Mouse (Mus musculus) stomach, postnatal 0 days (tissue): ENCODE data around the gene Gm10974. TPM values are rescaled to one million over a fixed set of nuclear protein-coding genes. Genes with fewer than 3 reads are reported as not detected.

Source experiments
- ATAC-seq: fragments of 200-750 bp; cut with Nextera tagmentation; 2 replicates; pipeline ENCODE4 v1.8.0; 2017; ENCODE audit not compliant: low FRiP score, low TSS enrichment
- DNase-seq: peaks from one replicate; pipeline ENCODE4 v3.0.0-alpha.2; 2016; ENCODE audit warnings: low spot score
- H3K27ac ChIP-seq: fragments of 300-500 bp; sonication (generic); replicated peaks from 2 replicates; pipeline ENCODE4 v1.5.1; 2014; ENCODE audit warnings: mild to moderate bottlenecking, control low read depth
- H3K27me3 ChIP-seq: fragments of 300-500 bp; sonication (generic); 2 replicates; pipeline ENCODE4 v1.6.1; 2014; ENCODE audit warnings: low read length; ENCODE audit not compliant: control insufficient read depth, insufficient read depth
- H3K36me3 ChIP-seq: fragments of 300-500 bp; sonication (generic); 2 replicates; pipeline ENCODE4 v1.6.1; 2014; ENCODE audit warnings: low read length, mixed read lengths; ENCODE audit not compliant: control insufficient read depth, insufficient read depth
- H3K4me1 ChIP-seq: fragments of 300-500 bp; sonication (generic); replicated peaks from 2 replicates; pipeline ENCODE4 v1.6.1; 2014; ENCODE audit warnings: antibody characterized with exemption; ENCODE audit not compliant: control insufficient read depth, insufficient read depth
- H3K4me2 ChIP-seq: fragments of 300-500 bp; sonication (generic); replicated peaks from 2 replicates; pipeline ENCODE4 v1.6.1; 2014; ENCODE audit warnings: low read depth, mild to moderate bottlenecking, control low read depth, moderate library complexity
- H3K4me3 ChIP-seq: fragments of 300-500 bp; sonication (generic); 2 replicates; pipeline ENCODE4 v1.5.1; 2014; ENCODE audit warnings: low read depth, low read length, control low read depth
- H3K9ac ChIP-seq: fragments of 300-500 bp; sonication (generic); 2 replicates; pipeline ENCODE4 v1.6.1; 2014; ENCODE audit warnings: mild to moderate bottlenecking, low read length, control low read depth, mixed read lengths
- H3K9me3 ChIP-seq: fragments of 300-500 bp; sonication (generic); 2 replicates; pipeline ENCODE4 v1.6.1; 2016; ENCODE audit warnings: low read length; ENCODE audit not compliant: control insufficient read depth
- CTCF ChIP-seq: IDR thresholded peaks from 2 replicates; pipeline ENCODE4 v1.5.1; 2016; ENCODE audit warnings: antibody characterized with exemption, low read depth, mild to moderate bottlenecking, moderate library complexity
- EP300 ChIP-seq: optimal IDR thresholded peaks from 2 replicates; pipeline ENCODE3; 2016; ENCODE audit warnings: antibody characterized with exemption
- WGBS: fragments of 180-500 bp; shearing (Covaris S2); extraction: QIAGEN DNeasy Blood & Tissue Kit; methylation state at CpG from one replicate; pipeline ENCODE4 v1.1.7; 2014; 5-methylcytosine and 5-hydroxymethylcytosine counted together
- polyA plus RNA-seq: library from polyadenylated mRNA; unstranded; fragments of >200 nt; fragmentation: Nextera tagmentation; extraction: Ambion mirVana; gene quantifications from 2 replicates; pipeline ENCODE4 v1.2.1, GENCODE M21; 2015

Gene Gm10974
- polyA plus RNA-seq, 1 experiment from 2014 or later: not detected

GRCm38 (mm10) chr7:66375736-66376135 lies 10.0 kb downstream of the Gm10974 start:
- DNase-seq (peak; percentile 38), ATAC-seq (peak; percentile 62)
- 68% methylated on average over 4 of the region's 4 CpGs for WGBS
- H3K4me2 ChIP-seq: 0 out of 2 replicates have a peak overlapping the region, but pooled peaks have one; percentile 24
- no peaks in the 10 kb centered on the region for H3K27me3 ChIP-seq
- no peaks in the 10 kb centered on the region for H3K36me3 ChIP-seq
- no peak overlapping the region for H3K4me3 ChIP-seq
- no peaks in the 10 kb centered on the region for H3K9me3 ChIP-seq
- H3K27ac ChIP-seq: peak overlapping the region; percentile 84
- no peak for TF ChIP-seq CTCF
- TF ChIP-seq EP300: no peak
- no peak overlapping the region for H3K9ac ChIP-seq
- no peaks in the 10 kb centered on the region for H3K4me1 ChIP-seq

- H3K4me2 ChIP-seq: peak overlapping the region; percentile 24; the same call in 1 of the 2 replicates
- H3K4me1 ChIP-seq: no peaks in the 10 kb centered on the region
- peak; percentile 59 for ATAC-seq
- no peak overlapping the region for H3K9ac ChIP-seq
- DNase-seq: peak; percentile 24
- H3K4me3 ChIP-seq: no peak overlapping the region
- no peaks in the 10 kb centered on the region for H3K9me3 ChIP-seq
- TF ChIP-seq EP300: no peak
- TF ChIP-seq CTCF: no peak
- H3K27me3 ChIP-seq: no peaks in the 10 kb centered on the region
- 64% methylated on average over 10 of the region's 10 CpGs for WGBS
- peak overlapping the region; percentile 84 for H3K27ac ChIP-seq
- no peaks in the 10 kb centered on the region for H3K36me3 ChIP-seq
Observed at GRCm38 (mm10) chr7:66376560-66376959, 10.9 kb downstream of the Gm10974 start.

GRCm38 (mm10) chr7:66384213-66384612 lies 18.5 kb downstream of the Gm10974 start:
- WGBS: 41% methylated on average over 5 of the region's 5 CpGs
- peak overlapping the region; percentile 25; the same call in 1 of the 2 replicates for H3K4me2 ChIP-seq

GRCm38 (mm10) chr7:66384891-66385290 lies 19.2 kb downstream of the Gm10974 start:
- H3K9ac ChIP-seq: no peak overlapping the region
- H3K9me3 ChIP-seq: no peaks in the 10 kb centered on the region
- DNase-seq (no peak), ATAC-seq (no peak)
- no peak for TF ChIP-seq EP300
- no peak for TF ChIP-seq CTCF
- H3K27me3 ChIP-seq: no peaks in the 10 kb centered on the region
- no peak overlapping the region for H3K27ac ChIP-seq
- H3K4me3 ChIP-seq: no peak overlapping the region
- H3K36me3 ChIP-seq: no peaks in the 10 kb centered on the region
- 89% methylated on average over 8 of the region's 8 CpGs for WGBS
- no peak overlapping the region for H3K4me2 ChIP-seq
- no peaks in the 10 kb centered on the region; the same call in 1 of the 2 replicates for H3K4me1 ChIP-seq

More at GRCm38 (mm10) chr7:66384213-66384612, 18.5 kb downstream of the Gm10974 start:
- H3K27ac ChIP-seq: peak overlapping the region; percentile 69
- DNase-seq: no peak
- TF ChIP-seq EP300 (no peak), CTCF (no peak)
- no peaks in the 10 kb centered on the region for H3K9me3 ChIP-seq
- H3K36me3 ChIP-seq: no peaks in the 10 kb centered on the region
- 0 out of 2 replicates have a peak overlapping the region, but pooled peaks have one; percentile 35 for H3K9ac ChIP-seq
- peak; percentile 32; the same call in 1 of the 2 replicates for ATAC-seq
- H3K27me3 ChIP-seq: no peaks in the 10 kb centered on the region
- H3K4me1 ChIP-seq: no peaks in the 10 kb centered on the region; the same call in 1 of the 2 replicates
- H3K4me3 ChIP-seq: no peak overlapping the region

- H3K4me1 ChIP-seq: no peaks in the 10 kb centered on the region; the same call in 1 of the 2 replicates
- DNase-seq: no peak
- H3K4me3 ChIP-seq: no peak overlapping the region
- no peak overlapping the region for H3K9ac ChIP-seq
- no peak overlapping the region for H3K27ac ChIP-seq
- H3K9me3 ChIP-seq: no peaks in the 10 kb centered on the region
- TF ChIP-seq CTCF (no peak), EP300 (no peak)
- no peak for ATAC-seq
- H3K27me3 ChIP-seq: no peaks in the 10 kb centered on the region
- WGBS: 96% methylated on average over 12 of the region's 12 CpGs
- no peak overlapping the region for H3K4me2 ChIP-seq
- no peaks in the 10 kb centered on the region for H3K36me3 ChIP-seq
Observed at GRCm38 (mm10) chr7:66385826-66386225, 20.1 kb downstream of the Gm10974 start.

- no peaks in the 10 kb centered on the region for H3K27me3 ChIP-seq
- H3K36me3 ChIP-seq: no peaks in the 10 kb centered on the region
- H3K4me2 ChIP-seq: no peak overlapping the region
- no peak for ATAC-seq
- no peaks in the 10 kb centered on the region; the same call in 1 of the 2 replicates for H3K4me1 ChIP-seq
- no peak overlapping the region for H3K9ac ChIP-seq
- WGBS: 94% methylated on average over 6 of the region's 6 CpGs
- DNase-seq: no peak
- TF ChIP-seq CTCF: no peak
- no peak for TF ChIP-seq EP300
- no peak overlapping the region for H3K4me3 ChIP-seq
- no peak overlapping the region for H3K27ac ChIP-seq
- H3K9me3 ChIP-seq: no peaks in the 10 kb centered on the region
Observed at GRCm38 (mm10) chr7:66386411-66386810, 20.7 kb downstream of the Gm10974 start.
